ENCODE assay signal across 10 mouse cellular contexts in the genomic region with DNA sequence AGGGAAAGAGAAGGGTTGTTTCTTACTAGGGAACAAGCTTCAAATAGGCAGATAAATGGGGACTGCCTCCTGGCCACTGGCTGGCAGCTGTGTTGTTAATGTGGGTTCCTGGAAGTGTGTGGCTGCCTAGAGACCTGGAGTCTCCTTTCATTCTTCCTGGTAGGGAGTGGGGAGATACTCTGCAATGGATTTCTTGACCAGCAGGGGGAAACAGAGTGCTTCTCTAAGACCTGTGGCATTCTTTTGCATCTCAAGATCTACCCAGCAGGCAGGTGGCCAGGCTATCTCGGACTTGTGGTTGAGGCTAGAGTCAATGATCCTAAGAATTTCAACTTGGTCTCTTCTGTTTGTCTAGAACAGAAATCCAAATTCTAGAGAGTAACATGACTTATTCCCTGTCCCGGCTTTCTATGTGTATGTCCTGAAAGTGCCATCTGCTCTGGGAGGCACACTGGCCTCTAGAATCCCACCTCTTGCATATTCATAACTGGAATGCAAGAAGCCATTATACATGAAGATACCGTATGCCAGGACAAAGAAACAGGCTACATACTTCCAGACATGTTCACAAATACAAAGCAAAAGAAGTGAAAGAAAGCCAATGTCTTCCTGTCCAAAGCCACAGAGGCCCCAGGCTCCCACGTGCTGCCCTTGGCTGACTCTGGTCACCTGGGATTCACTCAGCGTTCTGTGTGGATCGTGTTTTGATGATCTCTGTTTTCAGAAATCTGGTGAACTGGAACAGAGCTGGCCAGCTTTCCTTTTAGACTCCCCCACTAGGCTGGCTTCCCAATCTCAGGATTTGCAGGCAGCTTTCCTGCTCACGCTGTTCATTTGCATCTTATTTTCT. TPM values are rescaled to one million over a fixed set of nuclear protein-coding genes. Genes with fewer than 3 reads are reported as not detected.
DNase-seq lines count a peak whose midpoint lies in the region; ATAC-seq and TF ChIP-seq lines count a peak whose summit lies in the region.
"Had no signal": no experiment of that assay in that cellular context is flagged by ENCODE, and none has a peak within 500 bp of the region (broad histone marks: within the 10 kb centered on the region; RNA-seq: fewer than 3 reads in every experiment).

No protein-coding gene starts in this region.

- no peaks in the 10 kb centered on the region for H3K4me1 ChIP-seq in liver, postnatal 0 days (ENCODE audit: insufficient read depth)
- H3K4me1 ChIP-seq: embryonic facial prominence, embryonic 12.5 days had no signal

- no peaks in the 10 kb centered on the region for H3K9me3 ChIP-seq in liver, postnatal 0 days (ENCODE audit: low read length)
- H3K9me3 ChIP-seq: embryonic facial prominence, embryonic 12.5 days had no signal

- no peak overlapping the region for H3K4me3 ChIP-seq in liver, postnatal 0 days (ENCODE audit: low read depth, low read length)
- H3K4me3 ChIP-seq: embryonic facial prominence, embryonic 12.5 days had no signal

- DNase-seq in A20 (ENCODE audit: low read depth, low spot score), result peak; percentile 70
- DNase-seq in adrenal gland, adult 18-20 months (ENCODE audit: low spot score in 2 of 2), result peak; percentile 37 to 60
- DNase-seq in embryo, embryonic 10.5 days (ENCODE audit: low spot score), result peak; percentile 84
- peak; percentile 41 to 72 for DNase-seq in gastrocnemius, postnatal 4 days (ENCODE audit: low spot score in 2 of 2)
- peak; percentile 75 for DNase-seq in kidney, postnatal 14 days
- peak; percentile 15 for DNase-seq in liver, postnatal 0 days
- peak; percentile 56 for DNase-seq in retina, adult 2 months (ENCODE audit: low read depth, low spot score)

- TF ChIP-seq EP300 in liver, postnatal 0 days (IDR thresholded peaks at IDR 0.05; ENCODE audit: low read depth), result no peak

- no peak overlapping the region for H3K4me2 ChIP-seq in liver, postnatal 0 days (ENCODE audit: low read depth, low read length)
- H3K4me2 ChIP-seq: embryonic facial prominence, embryonic 12.5 days had no signal

- no peak overlapping the region for H3K9ac ChIP-seq in liver, postnatal 0 days (replicated peaks)
- H3K9ac ChIP-seq: embryonic facial prominence, embryonic 12.5 days had no signal

- no peak overlapping the region for H3K27ac ChIP-seq in liver, postnatal 0 days (ENCODE audit: low read depth)
- H3K27ac ChIP-seq: embryonic facial prominence, embryonic 12.5 days had no signal

- WGBS in liver, postnatal 0 days (ENCODE audit: insufficient replicate concordance), result 54% methylated on average over 7 of the region's 7 CpGs

- ATAC-seq in liver, postnatal 0 days, result no peak
- ATAC-seq in CD4-positive, CD25-positive, alpha-beta regulatory T cell, adult 4 months, result no peak

- TF ChIP-seq CTCF in liver, postnatal 0 days (IDR thresholded peaks at IDR 0.05; ENCODE audit: low read depth), result peak; percentile 62

- no peaks in the 10 kb centered on the region for H3K36me3 ChIP-seq in liver, postnatal 0 days (replicated peaks; ENCODE audit: insufficient read depth, low read length)
- H3K36me3 ChIP-seq: embryonic facial prominence, embryonic 12.5 days had no signal

- no peaks in the 10 kb centered on the region for H3K27me3 ChIP-seq in liver, postnatal 0 days (ENCODE audit: insufficient read depth, low read length)
- H3K27me3 ChIP-seq: embryonic facial prominence, embryonic 12.5 days had no signal

RNA-seq across cellular contexts. Expression of a gene that starts 3.6 kb away (rescaled TPM):
- total RNA-seq in adrenal gland, adult 18-20 months (2021), result not detected
- not detected for total RNA-seq in gastrocnemius, postnatal 4 days (2021)
- polyA plus RNA-seq in liver, postnatal 0 days (2015; fragmentation: Nextera tagmentation; extraction: Ambion mirVana), result not detected in 2 replicates
- not detected for polyA plus RNA-seq in CD4-positive, CD25-positive, alpha-beta regulatory T cell, adult 4 months (2017; shearing (Covaris generic))
- total RNA-seq: neutrophil, adult 5-6 weeks had no signal

Comparison
In these comparisons a context has a peak if more than half of its experiments do, and no peak if none do; other contexts are left out.
1. DNase-seq: peak in every context shown above with its lines; median percentile 84 in embryo, embryonic 10.5 days; 75 in kidney, postnatal 14 days; 70 in A20; 56 in gastrocnemius, postnatal 4 days; 56 in retina, adult 2 months; 48 in adrenal gland, adult 18-20 months; 15 in liver, postnatal 0 days.